Mouse (Mus musculus) E14TG2a.4 (cell line): ENCODE measurements around the gene Top1.
A peak's percentile ranks its signal among the peaks of the same experiment; 100 is the strongest.

Experiments
- CTCF ChIP-seq: conservative IDR thresholded peaks from 2 replicates; pipeline ENCODE4 v1.5.1; 2014; ENCODE audit warnings: low read length
- NANOG ChIP-seq: IDR thresholded peaks from 2 replicates; pipeline ENCODE4 v1.6.1; 2014; ENCODE audit warnings: borderline replicate concordance, low read length, mixed read lengths

DNA sequence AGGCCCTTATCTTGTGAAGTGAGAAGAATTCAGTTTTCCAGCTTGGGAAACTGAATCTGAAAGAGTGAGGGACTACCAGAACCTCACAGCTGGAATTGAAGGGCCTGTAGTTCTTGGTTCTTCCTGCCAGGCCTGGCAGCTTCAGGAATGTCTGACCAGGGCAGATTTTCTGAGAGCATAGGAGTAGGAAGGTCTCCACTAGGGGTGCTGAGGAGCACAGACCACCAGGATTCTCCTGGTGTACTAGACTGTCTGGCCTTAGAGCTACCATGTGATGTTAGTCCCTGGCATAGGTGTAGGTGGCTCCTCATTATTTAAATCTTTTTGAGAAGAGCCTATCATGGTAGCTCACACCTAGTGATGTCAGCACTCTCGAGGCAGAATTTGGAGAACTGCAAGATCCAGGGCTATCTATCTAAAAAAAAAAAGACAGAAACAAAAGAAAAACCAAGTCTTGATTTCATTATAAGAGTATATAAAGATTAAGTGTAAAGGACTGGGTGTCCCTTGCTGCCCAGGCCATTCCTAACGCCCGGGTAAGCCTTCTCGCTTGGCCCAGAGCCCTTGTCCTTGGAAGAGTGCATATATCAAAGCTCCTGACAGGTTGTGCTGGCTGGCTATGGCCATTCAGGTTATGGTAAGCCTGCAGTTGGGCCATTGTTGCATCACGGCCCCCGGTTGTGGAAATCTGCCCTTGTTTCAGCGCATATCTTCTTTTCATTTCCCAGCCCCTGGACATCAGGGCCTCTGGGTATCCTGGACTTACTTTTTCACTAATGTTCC lies 98.5 kb downstream of the Top1 start:
- peak; percentile 73 for TF ChIP-seq CTCF
- TF ChIP-seq NANOG: no peak
